Mouse (Mus musculus): ENCODE data around the gene Cacng7. TPM values are rescaled to one million over a fixed set of nuclear protein-coding genes. Genes with fewer than 3 reads are reported as not detected.
A peak's percentile ranks its signal among the peaks of the same experiment; 100 is the strongest.

Gene Cacng7
- polyA plus RNA-seq, 1 experiment from 2014 or later, result 4.3 TPM

DNA sequence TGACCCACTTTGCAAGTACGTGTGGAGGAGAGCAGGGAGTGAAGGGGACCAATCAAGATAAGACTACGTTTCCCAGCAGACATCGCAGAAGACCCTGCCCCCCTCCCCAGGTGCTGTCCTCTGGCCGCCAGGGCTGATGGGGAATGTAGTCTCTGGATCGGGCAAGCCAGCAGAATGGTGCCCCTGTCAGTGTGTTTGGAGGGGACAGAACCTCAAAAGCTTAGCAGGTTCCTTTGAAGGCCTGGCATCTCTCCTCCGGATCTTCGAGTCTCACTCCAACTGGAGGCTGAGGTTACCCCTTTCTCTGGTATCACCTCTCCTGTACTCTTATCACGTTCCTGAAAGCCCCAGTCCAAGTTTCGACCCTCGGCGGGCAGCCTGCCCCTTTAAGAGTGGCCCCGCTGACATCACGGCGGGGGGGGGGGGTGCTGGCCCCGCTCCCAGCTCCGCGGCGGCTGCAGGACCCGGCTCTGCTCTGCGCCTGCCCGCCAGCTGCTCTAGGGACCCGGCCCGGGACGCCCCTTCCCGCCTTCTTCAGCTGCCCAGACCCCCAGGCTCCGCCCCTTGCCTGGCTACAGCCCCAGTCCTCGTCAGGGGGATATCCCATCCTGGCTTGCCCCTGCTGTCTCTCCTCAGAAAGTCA lies 1.1 kb upstream of the Cacng7 start:
- peak overlapping the region; percentile 83 for H3K9ac ChIP-seq (replicated peaks)
- H3K4me1 ChIP-seq (replicated peaks), result peaks cover 31% of the 10 kb centered on the region
- under 1% methylated on average over 26 of the region's 27 CpGs for WGBS

DNA sequence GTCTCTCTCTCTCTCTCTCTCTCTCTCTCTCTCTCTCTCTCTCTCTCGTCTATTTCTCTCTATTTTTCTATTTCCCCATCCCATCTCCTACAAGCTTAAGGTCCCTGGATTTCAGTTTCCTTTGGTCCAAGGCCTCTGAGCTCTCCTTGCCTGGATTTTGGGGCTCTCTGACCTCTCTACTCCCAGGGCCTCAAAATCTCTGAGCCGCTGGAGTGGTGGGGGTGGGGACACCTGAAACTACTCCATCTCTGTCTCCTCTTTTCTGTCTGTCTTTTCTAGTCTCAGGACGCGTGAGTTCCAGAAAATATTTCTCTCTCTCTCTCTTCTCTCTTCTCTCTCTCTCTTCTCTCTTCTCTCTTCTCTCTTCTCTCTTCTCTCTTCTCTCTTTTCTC lies 535 bp upstream of the Cacng7 start:
- H3K9ac ChIP-seq (replicated peaks), result peak overlapping the region; percentile 83
- 0% methylated on average over 4 of the region's 4 CpGs for WGBS
- H3K4me3 ChIP-seq (replicated peaks), result peak overlapping the region; percentile 60
- H3K36me3 ChIP-seq, result no peaks in the 10 kb centered on the region
- H3K27me3 ChIP-seq, result peaks cover 17% of the 10 kb centered on the region
- H3K4me1 ChIP-seq (replicated peaks), result peaks cover 31% of the 10 kb centered on the region
- peak overlapping the region; percentile 93 for H3K27ac ChIP-seq
- H3K9me3 ChIP-seq, result no peaks in the 10 kb centered on the region
- peak overlapping the region; percentile 71 for H3K4me2 ChIP-seq (replicated peaks)
- ATAC-seq, result peak; percentile 18

More for the DNA sequence above, 1.1 kb upstream of the Cacng7 start:
- Histone ChIP-seq H3K4me2 (replicated peaks) (peak overlapping the region; percentile 71), H3K27ac (peak overlapping the region; percentile 93), H3K27me3 (peaks cover 17% of the 10 kb centered on the region), H3K9me3 (no peaks in the 10 kb centered on the region), H3K36me3 (no peaks in the 10 kb centered on the region), H3K4me3 (replicated peaks) (peak overlapping the region; percentile 60)
- ATAC-seq, result peak; percentile 94

DNA sequence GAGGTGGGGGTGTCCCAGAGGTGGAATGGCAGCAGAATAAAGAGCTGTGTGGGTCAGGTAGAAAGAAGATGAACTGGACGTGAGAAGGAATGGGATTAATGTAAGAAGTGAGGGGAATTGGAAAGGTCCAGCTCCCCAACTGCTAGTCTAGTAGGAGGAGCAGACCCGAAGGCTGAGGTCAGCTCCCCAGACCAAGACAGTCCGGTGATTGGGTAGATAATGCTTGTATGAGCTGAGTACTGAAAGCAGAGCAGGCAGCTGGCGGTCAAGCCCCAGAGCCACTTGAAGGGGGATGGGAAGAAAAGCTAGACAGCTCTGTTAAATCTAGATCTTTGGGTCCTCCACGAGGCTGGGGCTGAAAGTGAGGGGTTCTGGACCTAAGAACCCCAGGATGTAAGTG lies 787 bp downstream of the Cacng7 start:
- peaks cover 7% of the 10 kb centered on the region for H3K36me3 ChIP-seq
- H3K4me1 ChIP-seq (replicated peaks), result peaks cover 31% of the 10 kb centered on the region
- peak overlapping the region; percentile 93; the same call in 1 of the 2 replicates for H3K27ac ChIP-seq
- peak overlapping the region; percentile 71 for H3K4me2 ChIP-seq (replicated peaks)
- H3K9me3 ChIP-seq, result no peaks in the 10 kb centered on the region
- no peak for ATAC-seq
- peak overlapping the region; percentile 83 for H3K9ac ChIP-seq (replicated peaks)
- H3K27me3 ChIP-seq, result peaks cover 17% of the 10 kb centered on the region
- peak overlapping the region; percentile 60 for H3K4me3 ChIP-seq (replicated peaks)
- 3% methylated on average over 5 of the region's 5 CpGs for WGBS

DNA sequence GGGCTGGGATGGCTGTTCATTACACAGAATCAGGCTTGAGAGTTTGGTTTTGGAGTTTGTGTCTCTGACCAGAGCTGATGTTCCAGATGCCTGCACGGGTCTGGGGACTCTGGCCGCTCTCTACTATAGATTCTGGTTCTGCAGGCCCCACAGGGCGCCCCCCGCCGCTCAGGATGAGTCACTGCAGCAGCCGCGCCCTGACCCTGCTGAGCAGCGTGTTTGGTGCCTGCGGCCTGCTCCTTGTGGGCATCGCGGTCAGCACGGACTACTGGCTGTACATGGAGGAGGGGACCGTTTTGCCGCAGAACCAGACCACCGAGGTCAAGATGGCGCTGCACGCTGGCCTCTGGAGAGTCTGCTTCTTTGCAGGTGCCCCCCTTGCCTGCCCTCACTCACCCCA lies 3.7 kb downstream of the Cacng7 start:
- 66% methylated on average over 17 of the region's 17 CpGs for WGBS
- no peaks in the 10 kb centered on the region for H3K9me3 ChIP-seq
- H3K4me3 ChIP-seq (replicated peaks), result no peak overlapping the region
- peaks cover 31% of the 10 kb centered on the region for H3K36me3 ChIP-seq
- H3K4me1 ChIP-seq (replicated peaks), result peaks cover 20% of the 10 kb centered on the region
- no peaks in the 10 kb centered on the region for H3K27me3 ChIP-seq
- H3K27ac ChIP-seq, result no peak overlapping the region
- no peak for ATAC-seq
- no peak overlapping the region for H3K4me2 ChIP-seq (replicated peaks)
- no peak overlapping the region for H3K9ac ChIP-seq (replicated peaks)

GRCm38 (mm10) chr7:3338286-3338935 lies 5.7 kb downstream of the Cacng7 start:
- Histone ChIP-seq H3K36me3 (peaks cover 49% of the 10 kb centered on the region), H3K27ac (no peak overlapping the region), H3K4me1 (replicated peaks) (peaks cover 15% of the 10 kb centered on the region), H3K9ac (replicated peaks) (no peak overlapping the region), H3K4me2 (replicated peaks) (no peak overlapping the region), H3K9me3 (no peaks in the 10 kb centered on the region), H3K4me3 (replicated peaks) (no peak overlapping the region), H3K27me3 (no peaks in the 10 kb centered on the region)
- WGBS, result 85% methylated on average over 11 of the region's 11 CpGs
- no peak for ATAC-seq

GRCm38 (mm10) chr7:3339010-3339409 lies 6.3 kb downstream of the Cacng7 start:
- Histone ChIP-seq H3K4me3 (replicated peaks) (no peak overlapping the region), H3K4me2 (replicated peaks) (no peak overlapping the region), H3K9me3 (no peaks in the 10 kb centered on the region), H3K36me3 (peaks cover 55% of the 10 kb centered on the region), H3K27me3 (no peaks in the 10 kb centered on the region), H3K9ac (replicated peaks) (no peak overlapping the region), H3K27ac (no peak overlapping the region), H3K4me1 (replicated peaks) (peaks cover 9% of the 10 kb centered on the region)
- ATAC-seq, result no peak
- 93% methylated on average over 11 of the region's 11 CpGs for WGBS

GRCm38 (mm10) chr7:3343861-3344260 lies 11.1 kb downstream of the Cacng7 start:
- no peak overlapping the region for H3K4me3 ChIP-seq (replicated peaks)
- peaks cover 88% of the 10 kb centered on the region for H3K36me3 ChIP-seq
- 94% methylated on average over 3 of the region's 3 CpGs for WGBS
- H3K4me1 ChIP-seq (replicated peaks), result peaks cover 7% of the 10 kb centered on the region
- no peak overlapping the region for H3K4me2 ChIP-seq (replicated peaks)
- H3K27ac ChIP-seq, result no peak overlapping the region
- 0 out of 2 replicates have a peak, but pooled peaks cover 3% of the 10 kb centered on the region for H3K27me3 ChIP-seq
- ATAC-seq, result no peak
- no peak overlapping the region for H3K9ac ChIP-seq (replicated peaks)
- no peaks in the 10 kb centered on the region for H3K9me3 ChIP-seq

DNA sequence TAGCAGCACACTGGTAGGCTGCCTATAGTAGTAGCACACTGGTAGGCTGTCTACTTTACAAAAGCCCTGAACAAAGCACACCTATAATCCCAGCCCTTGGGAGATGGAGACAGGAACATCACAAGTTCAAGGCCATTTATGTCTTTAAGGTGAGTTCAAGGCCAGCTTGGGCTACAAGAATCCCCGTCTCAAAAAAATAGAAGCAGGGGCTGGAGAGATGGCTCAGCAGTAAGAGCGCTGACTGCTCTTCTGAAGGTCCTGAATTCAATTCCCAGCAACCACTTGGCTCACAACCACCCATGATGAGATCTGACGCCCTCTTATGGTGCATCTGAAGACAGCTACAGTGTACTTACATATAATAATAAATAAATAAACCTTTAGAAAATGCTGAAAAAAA lies 12.5 kb downstream of the Cacng7 start:
- no peak overlapping the region for H3K4me2 ChIP-seq (replicated peaks)
- H3K9ac ChIP-seq (replicated peaks), result no peak overlapping the region
- H3K36me3 ChIP-seq, result peaks cover 92% of the 10 kb centered on the region
- H3K9me3 ChIP-seq, result no peaks in the 10 kb centered on the region
- no peak for ATAC-seq
- H3K27ac ChIP-seq, result no peak overlapping the region
- H3K4me1 ChIP-seq (replicated peaks), result peaks cover 7% of the 10 kb centered on the region
- 94% methylated on average over 3 of the region's 3 CpGs for WGBS
- H3K4me3 ChIP-seq (replicated peaks), result no peak overlapping the region
- 0 out of 2 replicates have a peak, but pooled peaks cover 3% of the 10 kb centered on the region for H3K27me3 ChIP-seq

GRCm38 (mm10) chr7:3347366-3348287 lies 14.9 kb downstream of the Cacng7 start:
- Histone ChIP-seq H3K27ac (no peak overlapping the region), H3K4me1 (replicated peaks) (peaks cover 7% of the 10 kb centered on the region), H3K9me3 (no peaks in the 10 kb centered on the region), H3K4me3 (replicated peaks) (no peak overlapping the region), H3K27me3 (0 out of 2 replicates have a peak, but pooled peaks cover 3% of the 10 kb centered on the region), H3K4me2 (replicated peaks) (no peak overlapping the region), H3K9ac (replicated peaks) (no peak overlapping the region), H3K36me3 (peaks cover 88% of the 10 kb centered on the region)
- ATAC-seq, result peak; percentile 17; the same call in 1 of the 2 replicates
- 24% methylated on average over 20 of the region's 20 CpGs for WGBS

DNA sequence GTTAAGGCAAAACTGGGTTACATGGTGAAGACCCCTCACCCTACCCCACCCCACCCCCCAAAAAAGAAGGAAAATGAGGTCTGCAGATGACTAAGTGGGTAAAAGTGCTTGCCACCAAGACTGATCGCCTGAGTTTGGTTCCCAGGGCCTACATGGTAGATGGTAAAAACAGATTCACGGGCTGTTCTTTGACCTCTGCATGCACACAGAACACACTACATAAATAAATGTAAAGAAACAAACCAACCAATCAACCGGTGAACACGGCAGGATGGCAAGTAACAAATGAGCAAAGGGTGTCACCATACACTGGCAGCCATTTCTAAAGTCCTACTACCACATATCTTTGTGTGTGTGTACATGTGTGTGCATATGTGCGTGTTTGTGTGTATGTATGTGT lies 15.6 kb downstream of the Cacng7 start:
- WGBS, result 55% methylated on average over 5 of the region's 5 CpGs
- Histone ChIP-seq H3K36me3 (peaks cover 83% of the 10 kb centered on the region), H3K27me3 (0 out of 2 replicates have a peak, but pooled peaks cover 3% of the 10 kb centered on the region), H3K4me1 (replicated peaks) (peaks cover 7% of the 10 kb centered on the region), H3K9ac (replicated peaks) (no peak overlapping the region), H3K4me2 (replicated peaks) (no peak overlapping the region), H3K4me3 (replicated peaks) (no peak overlapping the region), H3K27ac (no peak overlapping the region), H3K9me3 (no peaks in the 10 kb centered on the region)
- ATAC-seq, result no peak

DNA sequence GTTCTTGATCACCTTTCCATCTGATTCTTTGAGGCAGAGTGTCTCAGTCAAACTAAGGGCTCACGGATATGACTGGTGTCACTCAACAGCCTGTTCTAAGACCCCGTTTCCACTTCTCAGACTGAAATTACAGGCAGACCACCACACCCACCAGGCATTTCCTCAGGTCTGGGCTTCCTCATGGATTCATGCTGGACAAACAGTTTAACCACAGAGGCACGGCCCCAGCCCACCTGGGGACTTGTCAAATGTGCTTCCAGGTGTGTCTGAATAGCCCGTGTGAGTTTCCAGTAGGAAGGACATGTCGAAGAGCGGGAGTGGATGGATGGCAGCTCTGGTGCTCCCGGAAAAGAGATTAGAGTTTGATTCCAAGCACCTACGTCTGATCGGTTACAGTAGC lies 17.0 kb downstream of the Cacng7 start:
- Histone ChIP-seq H3K9me3 (no peaks in the 10 kb centered on the region), H3K4me3 (replicated peaks) (no peak overlapping the region), H3K9ac (replicated peaks) (no peak overlapping the region), H3K4me2 (replicated peaks) (no peak overlapping the region), H3K27me3 (no peaks in the 10 kb centered on the region), H3K36me3 (peaks cover 72% of the 10 kb centered on the region), H3K27ac (no peak overlapping the region), H3K4me1 (replicated peaks) (peaks cover 7% of the 10 kb centered on the region)
- no peak for ATAC-seq
- WGBS, result 92% methylated on average over 9 of the region's 9 CpGs

DNA sequence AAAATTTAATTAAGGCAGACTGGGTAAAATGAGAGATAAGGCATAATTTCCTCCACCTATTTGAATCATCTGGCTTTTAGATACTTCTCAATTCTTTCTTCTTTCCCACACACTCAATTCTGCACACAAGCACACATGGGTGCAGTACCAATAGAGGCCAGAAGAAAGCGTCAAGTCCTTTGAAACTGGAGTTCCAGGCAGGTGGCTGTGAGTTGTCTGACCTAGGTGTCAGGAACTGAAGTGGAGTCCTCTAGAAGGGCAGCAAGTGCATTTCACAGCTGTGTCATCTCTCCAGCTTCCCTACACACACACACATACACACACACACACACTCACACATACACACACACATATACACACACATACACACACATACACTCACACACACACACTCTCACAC lies 18.8 kb downstream of the Cacng7 start:
- H3K9me3 ChIP-seq, result no peaks in the 10 kb centered on the region
- no peak overlapping the region for H3K4me3 ChIP-seq (replicated peaks)
- 84% methylated on average over 1 of the region's 1 CpGs for WGBS
- H3K4me1 ChIP-seq (replicated peaks), result peaks cover 7% of the 10 kb centered on the region
- no peak for ATAC-seq
- no peak overlapping the region for H3K27ac ChIP-seq
- H3K9ac ChIP-seq (replicated peaks), result no peak overlapping the region
- no peak overlapping the region for H3K4me2 ChIP-seq (replicated peaks)
- peaks cover 70% of the 10 kb centered on the region for H3K36me3 ChIP-seq
- H3K27me3 ChIP-seq, result no peaks in the 10 kb centered on the region

Measured in midbrain, embryonic 13.5 days (tissue).